ENCODE assay signal across 11 mouse cellular contexts in genomic region chr6:89607999-89608398, GRCm38 (mm10). TPM values are rescaled to one million over a fixed set of nuclear protein-coding genes. Genes with fewer than 3 reads are reported as not detected.
DNase-seq lines count a peak whose midpoint lies in the region; ATAC-seq and TF ChIP-seq lines count a peak whose summit lies in the region.
"Had no signal": no experiment of that assay in that cellular context is flagged by ENCODE, and none has a peak within 500 bp of the region (broad histone marks: within the 10 kb centered on the region; RNA-seq: fewer than 3 reads in every experiment).

No protein-coding gene starts in this region.

- no peak for TF ChIP-seq EP300 in liver, postnatal 0 days (IDR thresholded peaks at IDR 0.05; ENCODE audit: low read depth)

- ATAC-seq in liver, embryonic 12.5 days: no peak
- ATAC-seq in liver, postnatal 0 days: no peak

- H3K27me3 ChIP-seq in liver, embryonic 12.5 days (replicated peaks): no peaks in the 10 kb centered on the region
- no peaks in the 10 kb centered on the region for H3K27me3 ChIP-seq in liver, postnatal 0 days (ENCODE audit: insufficient read depth, low read length)
- H3K27me3 ChIP-seq: forebrain, embryonic 12.5 days had no signal

- WGBS in liver, embryonic 12.5 days (ENCODE audit: insufficient replicate concordance): 35% methylated on average over 4 of the region's 4 CpGs
- 49% methylated on average over 4 of the region's 4 CpGs for WGBS in liver, postnatal 0 days (ENCODE audit: insufficient replicate concordance)

- no peaks in the 10 kb centered on the region for H3K36me3 ChIP-seq in liver, embryonic 12.5 days
- no peaks in the 10 kb centered on the region for H3K36me3 ChIP-seq in ES-E14 (ENCODE audit: control insufficient read depth, insufficient read depth, low read length, poor library complexity, severe bottlenecking)
- no peaks in the 10 kb centered on the region for H3K36me3 ChIP-seq in liver, postnatal 0 days (replicated peaks; ENCODE audit: insufficient read depth, low read length)
- H3K36me3 ChIP-seq: forebrain, embryonic 12.5 days had no signal

- no peak overlapping the region for H3K4me3 ChIP-seq in liver, embryonic 12.5 days
- no peak overlapping the region for H3K4me3 ChIP-seq in ES-E14 (ENCODE audit: insufficient read depth in 1 of 2, low read depth in 1 of 2, low read length in 2 of 2, poor library complexity in 1 of 2, severe bottlenecking in 1 of 2)
- no peak overlapping the region for H3K4me3 ChIP-seq in liver, postnatal 0 days (ENCODE audit: low read depth, low read length)
- H3K4me3 ChIP-seq: forebrain, embryonic 12.5 days had no signal

- peak; percentile 29 for DNase-seq in adrenal gland, postnatal 14 days
- no peak for DNase-seq in adrenal gland, postnatal 10 days
- peak; percentile 17 for DNase-seq in liver
- peak; percentile 17 for DNase-seq in ES-E14 (ENCODE audit: low read depth, low spot score)
- no peak for DNase-seq in liver, postnatal 0 days
- no peak for DNase-seq in frontal cortex, postnatal 25 days (ENCODE audit: low spot score in 2 of 2)
- no peak for DNase-seq in embryo, embryonic 10.5 days (ENCODE audit: low spot score)
- DNase-seq: adrenal gland, postnatal 25 days; right cerebral cortex, postnatal 4 days had no signal

- no peak overlapping the region for H3K4me2 ChIP-seq in liver, embryonic 12.5 days
- H3K4me2 ChIP-seq in liver, postnatal 0 days (ENCODE audit: low read depth, low read length): no peak overlapping the region
- H3K4me2 ChIP-seq: forebrain, embryonic 12.5 days had no signal

- H3K9ac ChIP-seq in liver, embryonic 12.5 days: no peak overlapping the region
- H3K9ac ChIP-seq in ES-E14 (ENCODE audit: insufficient read depth, low read depth, low read length, poor library complexity, severe bottlenecking): no peak overlapping the region
- no peak overlapping the region for H3K9ac ChIP-seq in liver, postnatal 0 days (replicated peaks)
- H3K9ac ChIP-seq: forebrain, embryonic 12.5 days had no signal

- no peaks in the 10 kb centered on the region for H3K9me3 ChIP-seq in liver, embryonic 12.5 days (replicated peaks)
- no peaks in the 10 kb centered on the region for H3K9me3 ChIP-seq in ES-E14 (ENCODE audit: control insufficient read depth, insufficient read depth, low read depth, low read length)
- H3K9me3 ChIP-seq in liver, postnatal 0 days (ENCODE audit: low read length): no peaks in the 10 kb centered on the region
- H3K9me3 ChIP-seq: forebrain, embryonic 12.5 days had no signal

- no peak overlapping the region for H3K27ac ChIP-seq in liver, embryonic 12.5 days
- H3K27ac ChIP-seq in ES-E14 (ENCODE audit: insufficient read depth, low read depth, low read length, poor library complexity, severe bottlenecking): no peak overlapping the region
- no peak overlapping the region for H3K27ac ChIP-seq in liver, postnatal 0 days (ENCODE audit: low read depth)
- H3K27ac ChIP-seq: forebrain, embryonic 12.5 days had no signal

- no peaks in the 10 kb centered on the region for H3K4me1 ChIP-seq in liver, embryonic 12.5 days
- no peaks in the 10 kb centered on the region for H3K4me1 ChIP-seq in ES-E14 (ENCODE audit: control insufficient read depth in 2 of 2, insufficient read depth in 2 of 2, low read length in 2 of 2, poor library complexity in 1 of 2)
- H3K4me1 ChIP-seq in liver, postnatal 0 days (ENCODE audit: insufficient read depth): no peaks in the 10 kb centered on the region

- in situ Hi-C loops in ES-E14 (cut with MboI; ENCODE audit: low sequenced_read_pairs in 2 of 2, unreplicated experiment in 2 of 2): no loop called here

- TF ChIP-seq CTCF in liver, postnatal 0 days (IDR thresholded peaks at IDR 0.05; ENCODE audit: low read depth): peak; percentile 52

TF ChIP-seq in ES-E14, 5 proteins besides CTCF, POLR2A, EP300 and RAD21:
- TF ChIP-seq ZNF384 (IDR thresholded peaks at IDR 0.05; ENCODE audit: low read depth, low read length): no peak
- TF ChIP-seq CHD2 (IDR thresholded peaks at IDR 0.05; ENCODE audit: low read depth, low read length): no peak
- no peak for TF ChIP-seq HCFC1 (IDR thresholded peaks at IDR 0.05; ENCODE audit: borderline replicate concordance, insufficient read depth, low read length)
- peak; percentile 33; the same call in 1 of the 2 replicates for TF ChIP-seq ZC3H11A (IDR thresholded peaks at IDR 0.05; ENCODE audit: borderline replicate concordance, low read depth, low read length)
- TF ChIP-seq MAFK (IDR thresholded peaks at IDR 0.05; ENCODE audit: insufficient read depth, low read depth, low read length): no peak

RNA-seq across cellular contexts. Expression of gene Chchd6, which starts 12.5 kb away (rescaled TPM):
- total RNA-seq in adrenal gland, postnatal 14 days (2021): 25.8 and 28.5 TPM in 2 replicates
- total RNA-seq in adrenal gland, postnatal 10 days (2021): 10 to 100 TPM; 29.2 to 34.1 TPM
- 25.5 and 27.7 TPM in 2 replicates for polyA plus RNA-seq in liver, embryonic 12.5 days (2016; fragmentation: Nextera tagmentation; extraction: Ambion mirVana)
- total RNA-seq in ES-E14 (2012; rRNA removed): 28.0 and 32.8 TPM in 2 replicates
- 8.4 and 8.8 TPM in 2 replicates for polyA plus RNA-seq in liver, postnatal 0 days (2015; fragmentation: Nextera tagmentation; extraction: Ambion mirVana)

RNA-seq across cellular contexts. Expression of gene Txnrd3, which starts 35.8 kb away (rescaled TPM):
- total RNA-seq in adrenal gland, postnatal 14 days (2021): 11.1 and 12.7 TPM in 2 replicates
- total RNA-seq in adrenal gland, postnatal 10 days (2021): 10 to 100 TPM; 14.4 TPM
- polyA plus RNA-seq in liver, embryonic 12.5 days (2016; fragmentation: Nextera tagmentation; extraction: Ambion mirVana): 6.1 and 6.4 TPM in 2 replicates
- total RNA-seq in ES-E14 (2012; rRNA removed): 4.9 and 5.1 TPM in 2 replicates
- polyA plus RNA-seq in liver, postnatal 0 days (2015; fragmentation: Nextera tagmentation; extraction: Ambion mirVana): 4.2 and 4.6 TPM in 2 replicates

Comparison
In these comparisons a context has a peak if more than half of its experiments do, and no peak if none do; other contexts are left out.
1. DNase-seq: peak in adrenal gland, postnatal 14 days (single experiment), liver (single experiment) and ES-E14 (single experiment); none in adrenal gland, postnatal 10 days (single experiment), liver, postnatal 0 days (single experiment), frontal cortex, postnatal 25 days (0 of 2) and embryo, embryonic 10.5 days (single experiment).